Mouse (Mus musculus) spleen, adult 2 months (tissue): ENCODE measurements around the gene Mapk6.

Experiments used
- CTCF ChIP-seq: fragments of 200-500 bp; IDR thresholded peaks from 2 replicates; pipeline ENCODE4 v1.5.1; 2011; ENCODE audit warnings: mild to moderate bottlenecking, inconsistent platforms; ENCODE audit not compliant: insufficient read depth, insufficient read length, insufficient replicate concordance; ENCODE audit errors: extremely low read depth
- POLR2A ChIP-seq: fragments of 200-500 bp; IDR thresholded peaks from 2 replicates; pipeline ENCODE4 v1.6.1; 2011; ENCODE audit warnings: low read depth, low read length, inconsistent platforms

DNA sequence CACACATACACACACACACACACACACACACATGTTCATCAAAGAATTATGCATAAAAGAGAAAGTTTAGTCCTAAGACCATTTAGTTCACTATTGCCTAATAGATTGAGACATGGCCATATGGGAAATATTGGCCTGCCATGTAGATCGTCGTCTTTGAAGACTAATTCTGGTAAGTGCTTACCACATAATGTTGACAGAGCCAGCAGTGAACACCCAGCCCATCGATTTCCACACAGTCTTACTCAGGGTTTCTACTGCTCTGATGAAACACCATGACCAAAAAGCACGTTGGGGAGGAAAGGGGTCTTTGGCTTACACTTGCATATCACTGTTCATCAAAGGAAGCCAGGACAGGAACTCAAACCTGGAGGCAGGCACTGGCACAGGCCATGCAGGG lies 67.4 kb downstream of the Mapk6 start:
- TF ChIP-seq CTCF = no peak
- no peak for TF ChIP-seq POLR2A
